Mouse (Mus musculus): Measurements from ENCODE around the gene Nox3.

- TF ChIP-seq CTCF (IDR thresholded peaks at IDR 0.05; ENCODE audit: extremely low read depth, insufficient read depth, low read length) (no peak), POLR2A (IDR thresholded peaks at IDR 0.05; ENCODE audit: extremely low read depth, insufficient read depth, low read length) (no peak)
These were observed 45.7 kb downstream of the Nox3 start for GRCm38 (mm10) chr17:3650377-3650776.

All from cortical plate, adult 2 months (tissue).